Mouse (Mus musculus): ENCODE measurements around the gene 4921539E11Rik. TPM values are rescaled to one million over a fixed set of nuclear protein-coding genes. Genes with fewer than 3 reads are reported as not detected.

4921539E11Rik gene
- polyA plus RNA-seq, 1 experiment = not detected

- Histone ChIP-seq H3K4me1 (ENCODE audit: control insufficient read depth, insufficient read depth, low read length) (peaks cover 3% of the 10 kb centered on the region; the same call in 1 of the 2 replicates), H3K4me3 (replicated peaks; ENCODE audit: insufficient read depth, low read depth, low read length) (no peak overlapping the region), H3K27ac (ENCODE audit: insufficient read depth, low read length) (no peak overlapping the region), H3K27me3 (ENCODE audit: control insufficient read depth, insufficient read depth, low read length) (no peaks in the 10 kb centered on the region)
- WGBS = 96% methylated on average over 1 of the region's 1 CpGs
- TF ChIP-seq CTCF (IDR thresholded peaks at IDR 0.05; ENCODE audit: borderline replicate concordance, insufficient read depth, low read depth, low read length) (no peak), POLR2A (IDR thresholded peaks at IDR 0.05; ENCODE audit: borderline replicate concordance, insufficient read depth, low read length) (no peak)
- DNase-seq = no peak
These were observed 82.1 kb downstream of the 4921539E11Rik start for GRCm38 (mm10) chr4:103208553-103208952.

- no peak overlapping the region for H3K4me3 ChIP-seq (replicated peaks; ENCODE audit: insufficient read depth, low read depth, low read length)
- 81% methylated on average over 2 of the region's 2 CpGs for WGBS
- no peaks in the 10 kb centered on the region for H3K27me3 ChIP-seq (ENCODE audit: control insufficient read depth, insufficient read depth, low read length)
- no peak for DNase-seq
- no peak overlapping the region for H3K27ac ChIP-seq (ENCODE audit: insufficient read depth, low read length)
- peaks cover 3% of the 10 kb centered on the region; the same call in 1 of the 2 replicates for H3K4me1 ChIP-seq (ENCODE audit: control insufficient read depth, insufficient read depth, low read length)
- no peak for TF ChIP-seq CTCF (IDR thresholded peaks at IDR 0.05; ENCODE audit: borderline replicate concordance, insufficient read depth, low read depth, low read length)
- TF ChIP-seq POLR2A (IDR thresholded peaks at IDR 0.05; ENCODE audit: borderline replicate concordance, insufficient read depth, low read length) = no peak
These were observed 87.0 kb downstream of the 4921539E11Rik start for GRCm38 (mm10) chr4:103203646-103204045.

- Histone ChIP-seq H3K27me3 (ENCODE audit: control insufficient read depth, insufficient read depth, low read length) (no peaks in the 10 kb centered on the region), H3K4me1 (ENCODE audit: control insufficient read depth, insufficient read depth, low read length) (peaks cover 3% of the 10 kb centered on the region; the same call in 1 of the 2 replicates), H3K27ac (ENCODE audit: insufficient read depth, low read length) (no peak overlapping the region), H3K4me3 (replicated peaks; ENCODE audit: insufficient read depth, low read depth, low read length) (no peak overlapping the region)
- WGBS = 79% methylated on average over 1 of the region's 1 CpGs
- DNase-seq = no peak
- TF ChIP-seq CTCF (IDR thresholded peaks at IDR 0.05; ENCODE audit: borderline replicate concordance, insufficient read depth, low read depth, low read length) (no peak), POLR2A (IDR thresholded peaks at IDR 0.05; ENCODE audit: borderline replicate concordance, insufficient read depth, low read length) (no peak)
These were observed 90.6 kb downstream of the 4921539E11Rik start for GRCm38 (mm10) chr4:103200046-103200445.

GRCm38 (mm10) chr4:103199086-103199485 lies 91.6 kb downstream of the 4921539E11Rik start:
- DNase-seq = no peak
- TF ChIP-seq CTCF (IDR thresholded peaks at IDR 0.05; ENCODE audit: borderline replicate concordance, insufficient read depth, low read depth, low read length) = no peak
- TF ChIP-seq POLR2A (IDR thresholded peaks at IDR 0.05; ENCODE audit: borderline replicate concordance, insufficient read depth, low read length) = no peak
- 59% methylated on average over 4 of the region's 4 CpGs for WGBS

GRCm38 (mm10) chr4:103197401-103197800 lies 93.3 kb downstream of the 4921539E11Rik start:
- no peak overlapping the region for H3K27ac ChIP-seq (ENCODE audit: insufficient read depth, low read length)
- H3K27me3 ChIP-seq (ENCODE audit: control insufficient read depth, insufficient read depth, low read length) = no peaks in the 10 kb centered on the region
- no peak for DNase-seq
- no peak for TF ChIP-seq CTCF (IDR thresholded peaks at IDR 0.05; ENCODE audit: borderline replicate concordance, insufficient read depth, low read depth, low read length)
- no peak for TF ChIP-seq POLR2A (IDR thresholded peaks at IDR 0.05; ENCODE audit: borderline replicate concordance, insufficient read depth, low read length)
- peaks cover 3% of the 10 kb centered on the region; the same call in 1 of the 2 replicates for H3K4me1 ChIP-seq (ENCODE audit: control insufficient read depth, insufficient read depth, low read length)
- WGBS = 87% methylated on average over 8 of the region's 8 CpGs
- no peak overlapping the region for H3K4me3 ChIP-seq (replicated peaks; ENCODE audit: insufficient read depth, low read depth, low read length)

More at GRCm38 (mm10) chr4:103199086-103199485, 91.6 kb downstream of the 4921539E11Rik start:
- no peaks in the 10 kb centered on the region for H3K27me3 ChIP-seq (ENCODE audit: control insufficient read depth, insufficient read depth, low read length)
- H3K27ac ChIP-seq (ENCODE audit: insufficient read depth, low read length) = no peak overlapping the region
- H3K4me3 ChIP-seq (replicated peaks; ENCODE audit: insufficient read depth, low read depth, low read length) = no peak overlapping the region
- peaks cover 3% of the 10 kb centered on the region; the same call in 1 of the 2 replicates for H3K4me1 ChIP-seq (ENCODE audit: control insufficient read depth, insufficient read depth, low read length)

- no peak for DNase-seq
- 93% methylated on average over 2 of the region's 2 CpGs for WGBS
- no peaks in the 10 kb centered on the region for H3K27me3 ChIP-seq (ENCODE audit: control insufficient read depth, insufficient read depth, low read length)
- H3K4me1 ChIP-seq (ENCODE audit: control insufficient read depth, insufficient read depth, low read length) = no peaks in the 10 kb centered on the region
- H3K4me3 ChIP-seq (replicated peaks; ENCODE audit: insufficient read depth, low read depth, low read length) = no peak overlapping the region
- H3K27ac ChIP-seq (ENCODE audit: insufficient read depth, low read length) = no peak overlapping the region
- TF ChIP-seq CTCF (IDR thresholded peaks at IDR 0.05; ENCODE audit: borderline replicate concordance, insufficient read depth, low read depth, low read length) = no peak
- no peak for TF ChIP-seq POLR2A (IDR thresholded peaks at IDR 0.05; ENCODE audit: borderline replicate concordance, insufficient read depth, low read length)
These were observed 98.2 kb downstream of the 4921539E11Rik start for GRCm38 (mm10) chr4:103192421-103192820.

- no peak overlapping the region for H3K27ac ChIP-seq (ENCODE audit: insufficient read depth, low read length)
- no peaks in the 10 kb centered on the region for H3K4me1 ChIP-seq (ENCODE audit: control insufficient read depth, insufficient read depth, low read length)
- no peak for DNase-seq
- no peak for TF ChIP-seq POLR2A (IDR thresholded peaks at IDR 0.05; ENCODE audit: borderline replicate concordance, insufficient read depth, low read length)
- H3K27me3 ChIP-seq (ENCODE audit: control insufficient read depth, insufficient read depth, low read length) = no peaks in the 10 kb centered on the region
- no peak overlapping the region for H3K4me3 ChIP-seq (replicated peaks; ENCODE audit: insufficient read depth, low read depth, low read length)
- WGBS = 88% methylated on average over 8 of the region's 8 CpGs
These were observed 101.7 kb downstream of the 4921539E11Rik start for GRCm38 (mm10) chr4:103188786-103189640.

Other genes starting within 250 kb of the 4921539E11Rik start
- 24.8 and 25.6 TPM in 2 replicates for gene Mier1, start 176.5 kb downstream of the 4921539E11Rik start, polyA plus RNA-seq (2012; rRNA removed)
- gene Wdr78, start 176.3 kb downstream of the 4921539E11Rik start, polyA plus RNA-seq (2012; rRNA removed) = 4.1 and 5.3 TPM in 2 replicates
- gene Slc35d1, start 75.7 kb downstream of the 4921539E11Rik start, polyA plus RNA-seq (2012; rRNA removed) = 8.7 and 9.4 TPM in 2 replicates
- 9.0 and 9.6 TPM in 2 replicates for gene Oma1, start 22.9 kb upstream of the 4921539E11Rik start, polyA plus RNA-seq (2012; rRNA removed)

Data from cerebellum, adult 2 months (tissue).